Mouse (Mus musculus): ENCODE data around the gene Cplx3. TPM values are rescaled to one million over a fixed set of nuclear protein-coding genes. Genes with fewer than 3 reads are reported as not detected.
A peak's percentile ranks its signal among the peaks of the same experiment; 100 is the strongest.

The Cplx3 gene
- polyA plus RNA-seq, 1 experiment from 2014 or later: not detected

DNA sequence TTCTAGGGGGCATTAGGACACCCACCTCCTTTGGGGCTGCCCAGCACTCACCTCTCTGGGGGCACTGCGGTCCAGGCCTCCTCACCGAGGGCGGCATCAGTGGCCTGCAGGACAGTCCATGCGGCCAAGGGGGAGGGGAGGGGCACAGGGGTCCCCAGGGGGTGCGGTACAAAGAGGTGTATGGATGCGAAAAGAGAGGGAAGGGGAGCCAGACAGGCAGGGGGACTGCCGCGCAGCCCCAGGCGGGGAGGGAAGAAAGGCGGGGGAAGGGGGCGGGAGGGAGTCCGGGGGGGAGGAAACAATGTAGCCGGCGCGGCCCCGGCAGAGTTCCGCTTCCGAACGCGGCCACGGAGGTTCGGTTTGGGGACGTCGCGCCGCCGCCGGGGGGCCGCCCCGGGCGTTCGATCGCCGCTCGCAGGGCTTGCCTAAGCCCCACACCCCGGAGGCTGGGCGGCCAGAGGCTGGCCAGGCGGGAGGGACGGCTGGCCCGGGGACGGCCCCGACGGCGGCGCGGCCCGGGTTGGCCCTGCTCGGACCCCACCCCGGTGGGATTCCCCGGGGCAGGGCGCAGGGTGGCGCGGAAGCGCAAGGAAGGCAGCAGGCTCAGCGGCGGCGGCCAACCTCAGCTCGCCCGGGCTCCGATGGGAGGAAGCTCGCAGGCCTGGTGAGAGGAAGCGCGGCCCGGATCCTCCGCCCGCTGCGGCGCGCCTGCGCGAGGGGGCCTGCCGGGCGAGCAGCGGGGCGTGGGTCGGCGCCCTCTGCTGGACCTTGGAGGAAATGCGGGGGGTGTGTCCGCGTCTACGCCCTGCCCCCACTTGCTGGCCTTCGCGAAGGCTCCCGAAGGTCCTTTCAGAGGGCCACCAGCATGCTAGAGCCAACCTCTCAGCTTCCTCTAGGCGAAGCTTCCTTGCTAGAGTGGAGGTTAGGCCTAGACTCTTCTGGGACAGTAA is 39.1 kb upstream of the Cplx3 start:
- Histone ChIP-seq H3K4me2 (peak overlapping the region; percentile 83), H3K9ac (peak overlapping the region; percentile 95), H3K36me3 (0 out of 2 replicates have a peak, but pooled peaks cover 7% of the 10 kb centered on the region), H3K4me1 (peaks cover 55% of the 10 kb centered on the region), H3K27ac (peak overlapping the region; percentile 98), H3K4me3 (replicated peaks) (peak overlapping the region; percentile 93), H3K9me3 (no peaks in the 10 kb centered on the region), H3K27me3 (replicated peaks) (no peaks in the 10 kb centered on the region)
- ATAC-seq (ENCODE audit: insufficient read depth, low FRiP score, low read depth): peak; percentile 80
- 0% methylated on average over 84 of the region's 85 CpGs for WGBS

DNA sequence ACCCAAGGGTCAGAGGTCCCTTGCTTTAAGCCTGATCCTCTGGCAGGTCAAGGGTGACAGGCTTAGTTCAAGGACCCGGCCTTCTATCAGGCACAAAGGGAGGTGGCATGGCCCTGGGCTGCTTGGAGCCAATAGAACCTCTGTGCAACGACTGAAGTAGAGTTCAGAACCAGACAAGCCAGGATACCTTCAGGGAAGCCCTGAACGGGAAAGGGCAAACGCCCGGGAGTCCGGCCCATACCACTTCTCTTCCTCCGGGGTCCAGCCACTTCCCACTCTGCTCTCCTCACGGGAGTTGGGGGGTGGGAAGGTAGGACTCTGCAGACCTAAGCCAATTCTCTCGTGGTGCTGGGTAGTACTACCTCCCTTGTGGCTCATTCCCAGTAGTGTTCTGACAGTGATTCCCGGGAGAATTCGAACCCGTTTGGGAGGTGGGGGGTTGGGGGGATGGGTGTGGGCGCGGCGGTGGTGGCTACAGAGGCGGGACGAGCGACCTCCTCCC is 38.4 kb upstream of the Cplx3 start:
- peak overlapping the region; percentile 98 for H3K27ac ChIP-seq
- ATAC-seq (ENCODE audit: insufficient read depth, low FRiP score, low read depth): no peak
- WGBS: under 1% methylated on average over 18 of the region's 18 CpGs
- 0 out of 2 replicates have a peak, but pooled peaks cover 7% of the 10 kb centered on the region for H3K36me3 ChIP-seq
- H3K9me3 ChIP-seq: no peaks in the 10 kb centered on the region
- H3K4me1 ChIP-seq: peaks cover 63% of the 10 kb centered on the region
- H3K9ac ChIP-seq: peak overlapping the region; percentile 95
- peak overlapping the region; percentile 93 for H3K4me3 ChIP-seq (replicated peaks)
- H3K27me3 ChIP-seq (replicated peaks): no peaks in the 10 kb centered on the region
- H3K4me2 ChIP-seq: peak overlapping the region; percentile 83

DNA sequence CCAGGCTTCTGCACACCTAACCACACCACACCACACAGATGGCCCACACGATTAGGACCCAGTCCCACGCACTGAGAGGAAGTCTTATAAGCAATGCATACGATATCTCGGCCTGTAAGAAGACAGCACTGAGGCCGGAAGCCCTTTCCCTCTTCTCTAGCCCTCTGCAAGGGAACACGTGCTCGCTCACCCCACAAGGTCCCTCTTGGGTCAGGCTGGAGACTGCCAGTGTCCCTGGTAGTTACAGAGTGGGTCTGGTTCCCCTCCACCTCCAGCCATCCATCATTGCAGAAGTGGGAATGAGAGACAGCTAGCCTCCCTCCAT is 37.7 kb upstream of the Cplx3 start:
- Histone ChIP-seq H3K9ac (peak overlapping the region; percentile 16; the same call in 1 of the 2 replicates), H3K4me3 (replicated peaks) (peak overlapping the region; percentile 93), H3K9me3 (no peaks in the 10 kb centered on the region), H3K36me3 (0 out of 2 replicates have a peak, but pooled peaks cover 7% of the 10 kb centered on the region), H3K27ac (peak overlapping the region; percentile 40; the same call in 1 of the 2 replicates), H3K4me2 (peak overlapping the region; percentile 83), H3K27me3 (replicated peaks) (no peaks in the 10 kb centered on the region), H3K4me1 (peaks cover 69% of the 10 kb centered on the region)
- no peak for ATAC-seq (ENCODE audit: insufficient read depth, low FRiP score, low read depth)
- WGBS: 33% methylated on average over 7 of the region's 7 CpGs

DNA sequence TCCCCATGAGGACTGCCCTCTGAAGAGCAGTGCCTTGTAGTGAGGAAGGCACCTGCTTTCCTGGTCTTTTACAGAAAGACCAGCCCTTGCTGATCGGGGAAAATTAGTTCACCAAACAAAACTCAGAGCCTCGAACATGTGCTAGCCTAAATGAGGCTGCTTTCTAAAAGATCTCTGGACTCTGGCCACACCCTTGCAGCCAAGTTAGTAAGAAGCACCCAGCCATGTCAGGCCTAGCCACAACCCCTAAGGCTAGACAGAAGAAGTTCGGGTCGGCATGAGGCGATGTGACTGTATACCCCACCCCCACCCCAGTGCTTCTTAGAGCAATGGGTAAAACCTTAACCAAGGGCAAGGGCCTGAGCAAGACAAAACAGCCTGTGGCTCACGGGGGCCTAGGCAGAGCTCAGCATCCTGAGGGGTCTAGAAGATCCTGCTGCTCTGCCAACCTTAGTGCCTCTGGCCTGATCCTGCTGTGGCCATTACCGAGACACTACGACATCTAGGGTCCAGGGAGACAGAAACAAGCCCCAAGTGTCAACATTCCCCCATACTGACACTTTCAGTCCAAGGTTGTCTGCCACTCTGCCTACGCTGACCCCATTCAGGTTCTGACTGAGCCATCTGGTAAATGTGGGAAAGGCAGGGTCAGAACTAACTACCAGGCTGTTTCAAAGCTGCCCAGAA is 37.2 kb upstream of the Cplx3 start:
- Histone ChIP-seq H3K4me2 (peak overlapping the region; percentile 83), H3K9me3 (no peaks in the 10 kb centered on the region), H3K4me1 (peaks cover 74% of the 10 kb centered on the region), H3K4me3 (replicated peaks) (peak overlapping the region; percentile 93), H3K9ac (peak overlapping the region; percentile 16; the same call in 1 of the 2 replicates), H3K27me3 (replicated peaks) (no peaks in the 10 kb centered on the region), H3K36me3 (0 out of 2 replicates have a peak, but pooled peaks cover 7% of the 10 kb centered on the region), H3K27ac (peak overlapping the region; percentile 40; the same call in 1 of the 2 replicates)
- no peak for ATAC-seq (ENCODE audit: insufficient read depth, low FRiP score, low read depth)
- 63% methylated on average over 9 of the region's 9 CpGs for WGBS

DNA sequence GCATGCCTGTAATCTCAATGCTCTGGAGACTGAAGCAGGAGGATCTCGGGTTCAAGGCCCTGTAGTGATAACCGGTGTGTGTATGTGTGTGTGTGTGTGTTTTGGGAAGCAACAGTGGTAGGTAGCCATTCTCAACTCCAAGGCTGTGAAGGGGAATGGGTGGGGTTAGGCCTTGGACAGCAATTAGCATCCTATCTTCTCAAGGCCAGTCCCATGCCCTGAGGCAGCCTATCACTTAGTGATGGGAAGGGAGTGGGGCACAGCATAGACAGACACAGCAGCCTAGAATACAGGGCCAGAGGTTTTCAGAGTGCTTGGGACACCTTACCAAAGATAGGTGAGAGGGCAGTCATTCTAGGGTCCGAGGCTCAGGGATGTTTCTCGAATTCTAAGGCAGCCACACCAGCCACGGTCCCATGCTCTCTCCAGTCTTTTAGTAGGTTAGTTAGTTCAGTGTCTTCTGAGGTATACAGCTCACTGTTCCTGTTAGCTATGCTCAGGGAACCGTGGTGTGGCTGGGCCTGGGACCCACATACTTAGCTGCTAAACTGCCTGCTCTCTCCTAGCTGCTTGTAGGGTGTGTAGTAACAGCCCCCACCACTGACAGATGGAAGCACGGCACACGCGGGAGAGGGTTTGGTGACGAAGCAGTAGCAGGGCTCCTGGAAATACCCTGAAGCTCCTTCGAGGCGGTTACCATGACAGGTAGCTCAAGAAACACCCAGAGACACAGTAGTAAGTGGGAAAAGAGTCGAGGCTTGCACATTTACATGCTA is 35.9 kb upstream of the Cplx3 start:
- H3K9me3 ChIP-seq: no peaks in the 10 kb centered on the region
- peaks cover 83% of the 10 kb centered on the region for H3K4me1 ChIP-seq
- 82% methylated on average over 13 of the region's 13 CpGs for WGBS
- H3K4me3 ChIP-seq (replicated peaks): no peak overlapping the region
- no peak overlapping the region for H3K9ac ChIP-seq
- H3K4me2 ChIP-seq: 0 out of 2 replicates have a peak overlapping the region, but pooled peaks have one; percentile 83
- peak overlapping the region; percentile 92; the same call in 1 of the 2 replicates for H3K27ac ChIP-seq
- ATAC-seq (ENCODE audit: insufficient read depth, low FRiP score, low read depth): no peak
- no peaks in the 10 kb centered on the region for H3K27me3 ChIP-seq (replicated peaks)
- H3K36me3 ChIP-seq: 0 out of 2 replicates have a peak, but pooled peaks cover 7% of the 10 kb centered on the region

DNA sequence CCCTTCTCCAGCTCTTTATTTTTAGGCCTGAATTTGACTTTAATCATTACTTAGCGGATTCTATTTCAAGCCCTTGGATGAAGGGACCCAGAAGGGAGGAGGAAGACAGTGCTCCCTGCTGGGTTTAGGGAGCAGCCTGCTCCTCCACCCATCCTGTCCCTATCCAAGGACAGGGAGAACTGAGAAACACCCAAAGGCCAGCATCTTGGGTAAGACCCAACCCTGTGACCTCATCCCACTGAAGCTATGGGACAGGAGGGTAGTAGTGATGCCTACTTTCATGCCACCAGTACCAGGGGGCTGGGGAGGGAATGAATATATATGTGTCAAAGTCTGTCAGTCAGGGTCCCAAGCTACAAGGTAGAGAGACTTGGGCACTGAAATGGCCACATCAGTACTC is 34.9 kb upstream of the Cplx3 start:
- Histone ChIP-seq H3K9me3 (no peaks in the 10 kb centered on the region), H3K4me1 (peaks cover 79% of the 10 kb centered on the region), H3K27me3 (replicated peaks) (no peaks in the 10 kb centered on the region), H3K4me2 (peak overlapping the region; percentile 63), H3K27ac (peak overlapping the region; percentile 92), H3K36me3 (0 out of 2 replicates have a peak, but pooled peaks cover 7% of the 10 kb centered on the region), H3K9ac (no peak overlapping the region), H3K4me3 (replicated peaks) (peak overlapping the region; percentile 14)
- WGBS: 81% methylated on average over 1 of the region's 1 CpGs
- ATAC-seq (ENCODE audit: insufficient read depth, low FRiP score, low read depth): no peak

DNA sequence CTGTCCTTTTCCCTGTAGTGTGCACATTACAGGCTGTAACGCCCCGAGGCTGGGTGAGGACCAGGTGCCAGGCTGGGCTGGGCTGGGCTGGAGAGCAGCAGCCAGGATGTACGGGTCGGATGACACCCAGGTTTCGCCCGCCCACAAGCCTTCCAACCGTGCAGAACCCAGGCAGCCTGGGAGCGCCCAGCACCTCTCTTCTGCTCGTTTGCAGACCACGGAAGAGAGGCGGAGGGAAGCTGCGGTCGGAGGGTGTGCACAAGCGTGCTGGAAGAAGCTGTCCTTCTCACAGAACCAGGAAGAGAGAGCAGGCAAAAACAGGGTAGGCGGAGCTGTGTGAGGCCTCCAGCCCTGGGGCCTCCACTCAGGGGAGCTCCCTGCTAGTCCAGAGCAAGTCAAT is 34.3 kb upstream of the Cplx3 start:
- 0 out of 2 replicates have a peak, but pooled peaks cover 7% of the 10 kb centered on the region for H3K36me3 ChIP-seq
- peak overlapping the region; percentile 63 for H3K4me2 ChIP-seq
- no peaks in the 10 kb centered on the region for H3K27me3 ChIP-seq (replicated peaks)
- H3K9ac ChIP-seq: 0 out of 2 replicates have a peak overlapping the region, but pooled peaks have one; percentile 32
- peak overlapping the region; percentile 92 for H3K27ac ChIP-seq
- 12% methylated on average over 15 of the region's 15 CpGs for WGBS
- no peaks in the 10 kb centered on the region for H3K9me3 ChIP-seq
- peaks cover 77% of the 10 kb centered on the region for H3K4me1 ChIP-seq
- peak overlapping the region; percentile 14 for H3K4me3 ChIP-seq (replicated peaks)
- peak; percentile 60 for ATAC-seq (ENCODE audit: insufficient read depth, low FRiP score, low read depth)

DNA sequence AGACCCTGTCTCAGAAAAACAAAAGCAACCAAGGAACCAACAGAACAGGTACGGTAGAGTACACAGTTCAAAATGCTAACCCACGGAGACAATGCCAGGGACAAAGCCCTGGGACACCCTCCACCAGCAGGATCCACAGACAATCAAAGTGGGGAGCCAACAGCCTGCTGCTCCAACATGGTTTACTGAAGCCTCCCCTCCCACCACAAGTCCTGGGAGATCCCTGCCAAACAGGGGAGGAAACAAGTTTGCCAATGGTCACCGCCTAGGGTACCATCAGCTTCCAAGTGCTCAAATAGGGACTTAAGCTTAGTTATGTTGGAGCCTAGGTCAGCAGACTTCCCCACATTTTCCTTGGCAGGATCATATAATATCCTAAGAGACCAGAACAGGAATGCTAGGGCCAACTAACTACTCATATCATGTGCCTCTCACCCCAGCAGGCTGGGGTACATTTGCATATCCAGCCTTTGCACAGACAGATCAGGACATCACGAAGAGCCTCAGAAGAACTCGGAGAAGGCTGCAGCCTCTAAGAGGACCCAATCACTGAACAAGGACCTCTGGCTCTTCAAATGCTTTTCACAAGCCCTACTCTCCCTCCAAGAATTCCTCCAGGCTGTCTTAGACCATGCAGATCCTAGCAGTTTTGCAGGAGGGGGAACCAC is 33.7 kb upstream of the Cplx3 start:
- peaks cover 77% of the 10 kb centered on the region for H3K4me1 ChIP-seq
- H3K4me3 ChIP-seq (replicated peaks): peak overlapping the region; percentile 14
- H3K36me3 ChIP-seq: 0 out of 2 replicates have a peak, but pooled peaks cover 7% of the 10 kb centered on the region
- H3K9ac ChIP-seq: no peak overlapping the region
- H3K27ac ChIP-seq: peak overlapping the region; percentile 92
- H3K27me3 ChIP-seq (replicated peaks): no peaks in the 10 kb centered on the region
- H3K4me2 ChIP-seq: peak overlapping the region; percentile 63
- no peak for ATAC-seq (ENCODE audit: insufficient read depth, low FRiP score, low read depth)
- no peaks in the 10 kb centered on the region for H3K9me3 ChIP-seq
- 62% methylated on average over 5 of the region's 5 CpGs for WGBS

DNA sequence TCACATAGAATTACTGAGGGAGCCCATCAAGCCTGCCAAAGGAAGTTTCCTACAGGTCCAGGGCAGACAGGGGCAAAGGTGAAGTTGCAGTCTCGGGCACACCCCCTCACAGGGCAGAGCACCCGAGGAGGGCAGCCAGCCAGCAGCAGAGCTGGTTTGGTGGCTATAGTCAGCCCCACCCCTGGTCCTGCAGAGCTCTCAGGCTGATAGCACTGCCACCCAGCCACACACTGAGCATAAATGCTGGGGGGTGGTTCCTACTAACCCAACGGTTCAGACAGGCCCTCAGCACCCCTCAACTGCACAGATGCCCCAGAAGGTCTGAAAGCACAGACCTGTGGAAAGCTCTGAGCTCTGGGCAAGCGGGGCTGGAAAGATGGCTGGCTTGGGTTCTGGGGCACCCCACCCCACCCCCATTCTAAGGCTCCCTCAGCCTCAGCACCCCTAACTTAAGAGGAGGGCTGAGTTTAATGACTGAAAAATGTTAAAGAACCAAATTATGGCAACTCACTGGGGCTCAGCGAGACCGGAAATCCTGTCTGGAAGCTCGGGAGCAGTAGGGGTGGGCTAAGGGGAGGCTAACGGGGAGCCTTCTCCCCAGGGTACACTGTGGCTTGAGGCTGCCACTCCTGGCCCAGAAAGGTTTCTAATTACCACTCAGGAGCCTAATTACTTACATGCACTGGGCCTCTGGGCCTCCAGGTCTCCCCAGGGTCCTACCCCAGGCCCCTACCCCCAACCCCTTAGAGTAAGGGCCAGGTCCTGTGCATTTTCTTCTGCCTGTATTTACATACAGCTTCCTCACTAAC is 32.8 kb upstream of the Cplx3 start:
- peaks cover 72% of the 10 kb centered on the region for H3K4me1 ChIP-seq
- no peak overlapping the region; the same call in 1 of the 2 replicates for H3K4me3 ChIP-seq (replicated peaks)
- WGBS: 31% methylated on average over 8 of the region's 8 CpGs

DNA sequence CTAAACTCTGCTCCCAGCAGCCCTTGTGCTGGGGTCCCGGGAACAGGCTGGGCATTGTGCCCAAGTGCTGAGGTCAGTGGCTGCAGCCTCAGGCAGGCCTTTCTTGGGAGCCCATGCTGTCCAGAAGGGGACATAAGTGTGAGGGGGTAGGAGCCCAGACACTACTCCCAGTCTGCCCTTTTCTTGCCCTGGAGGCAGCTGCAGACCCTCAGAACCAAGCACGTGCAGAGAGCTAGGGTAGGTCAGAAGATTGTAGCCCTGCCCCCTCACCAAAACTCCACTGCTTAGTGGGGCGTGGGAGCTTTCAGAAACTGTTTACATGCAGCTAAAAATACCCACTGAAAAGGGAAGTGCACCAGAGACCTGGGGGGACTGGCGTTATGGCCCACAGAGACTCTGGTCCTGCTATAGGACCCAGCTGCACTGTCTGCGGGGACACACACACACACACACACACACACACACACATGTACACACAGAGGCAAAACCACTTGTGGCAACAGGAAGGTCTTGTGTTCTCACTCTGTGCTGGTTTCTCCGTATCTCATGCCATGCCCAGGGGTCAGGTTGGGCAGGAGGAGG is 31.8 kb upstream of the Cplx3 start:
- peak; percentile 32; the same call in 1 of the 2 replicates for ATAC-seq (ENCODE audit: insufficient read depth, low FRiP score, low read depth)
- WGBS: 8% methylated on average over 6 of the region's 6 CpGs
- Histone ChIP-seq H3K9me3 (no peaks in the 10 kb centered on the region), H3K4me1 (peaks cover 67% of the 10 kb centered on the region), H3K4me3 (replicated peaks) (no peak overlapping the region; the same call in 1 of the 2 replicates), H3K27me3 (replicated peaks) (no peaks in the 10 kb centered on the region), H3K27ac (peak overlapping the region; percentile 92), H3K4me2 (peak overlapping the region; percentile 63), H3K36me3 (0 out of 2 replicates have a peak, but pooled peaks cover 10% of the 10 kb centered on the region), H3K9ac (no peak overlapping the region)

More for the DNA sequence above, 32.8 kb upstream of the Cplx3 start:
- ATAC-seq (ENCODE audit: insufficient read depth, low FRiP score, low read depth): peak; percentile 84
- no peaks in the 10 kb centered on the region for H3K9me3 ChIP-seq
- H3K36me3 ChIP-seq: 0 out of 2 replicates have a peak, but pooled peaks cover 7% of the 10 kb centered on the region
- no peak overlapping the region for H3K9ac ChIP-seq
- no peaks in the 10 kb centered on the region for H3K27me3 ChIP-seq (replicated peaks)
- peak overlapping the region; percentile 63 for H3K4me2 ChIP-seq
- H3K27ac ChIP-seq: peak overlapping the region; percentile 92

Measured in stomach, embryonic 15.5 days (tissue).